Mouse (Mus musculus) stomach, postnatal 0 days (tissue): Measurements from ENCODE around the gene Abhd2. TPM values are rescaled to one million over a fixed set of nuclear protein-coding genes. Genes with fewer than 3 reads are reported as not detected.

Experiments used
- ATAC-seq: fragments of 200-750 bp; cut with Nextera tagmentation; 2 replicates; pipeline ENCODE4 v1.8.0; 2017; ENCODE audit not compliant: low FRiP score, low TSS enrichment
- DNase-seq: peaks from one replicate; pipeline ENCODE4 v3.0.0-alpha.2; 2016; ENCODE audit warnings: low spot score
- H3K27ac ChIP-seq: fragments of 300-500 bp; sonication (generic); replicated peaks from 2 replicates; pipeline ENCODE4 v1.5.1; 2014; ENCODE audit warnings: mild to moderate bottlenecking, control low read depth
- H3K27me3 ChIP-seq: fragments of 300-500 bp; sonication (generic); 2 replicates; pipeline ENCODE4 v1.6.1; 2014; ENCODE audit warnings: low read length; ENCODE audit not compliant: control insufficient read depth, insufficient read depth
- H3K36me3 ChIP-seq: fragments of 300-500 bp; sonication (generic); 2 replicates; pipeline ENCODE4 v1.6.1; 2014; ENCODE audit warnings: low read length, mixed read lengths; ENCODE audit not compliant: control insufficient read depth, insufficient read depth
- H3K4me1 ChIP-seq: fragments of 300-500 bp; sonication (generic); replicated peaks from 2 replicates; pipeline ENCODE4 v1.6.1; 2014; ENCODE audit warnings: antibody characterized with exemption; ENCODE audit not compliant: control insufficient read depth, insufficient read depth
- H3K4me2 ChIP-seq: fragments of 300-500 bp; sonication (generic); replicated peaks from 2 replicates; pipeline ENCODE4 v1.6.1; 2014; ENCODE audit warnings: low read depth, mild to moderate bottlenecking, control low read depth, moderate library complexity
- H3K4me3 ChIP-seq: fragments of 300-500 bp; sonication (generic); 2 replicates; pipeline ENCODE4 v1.5.1; 2014; ENCODE audit warnings: low read depth, low read length, control low read depth
- H3K9ac ChIP-seq: fragments of 300-500 bp; sonication (generic); 2 replicates; pipeline ENCODE4 v1.6.1; 2014; ENCODE audit warnings: mild to moderate bottlenecking, low read length, control low read depth, mixed read lengths
- H3K9me3 ChIP-seq: fragments of 300-500 bp; sonication (generic); 2 replicates; pipeline ENCODE4 v1.6.1; 2016; ENCODE audit warnings: low read length; ENCODE audit not compliant: control insufficient read depth
- CTCF ChIP-seq: IDR thresholded peaks from 2 replicates; pipeline ENCODE4 v1.5.1; 2016; ENCODE audit warnings: antibody characterized with exemption, low read depth, mild to moderate bottlenecking, moderate library complexity
- EP300 ChIP-seq: optimal IDR thresholded peaks from 2 replicates; pipeline ENCODE3; 2016; ENCODE audit warnings: antibody characterized with exemption
- WGBS: fragments of 180-500 bp; shearing (Covaris S2); extraction: QIAGEN DNeasy Blood & Tissue Kit; methylation state at CpG from one replicate; pipeline ENCODE4 v1.1.7; 2014; 5-methylcytosine and 5-hydroxymethylcytosine counted together
- polyA plus RNA-seq: library from polyadenylated mRNA; unstranded; fragments of >200 nt; fragmentation: Nextera tagmentation; extraction: Ambion mirVana; gene quantifications from 2 replicates; pipeline ENCODE4 v1.2.1, GENCODE M21; 2015

Gene Abhd2
- polyA plus RNA-seq, 1 experiment from 2014 or later = 27.5 TPM

DNA sequence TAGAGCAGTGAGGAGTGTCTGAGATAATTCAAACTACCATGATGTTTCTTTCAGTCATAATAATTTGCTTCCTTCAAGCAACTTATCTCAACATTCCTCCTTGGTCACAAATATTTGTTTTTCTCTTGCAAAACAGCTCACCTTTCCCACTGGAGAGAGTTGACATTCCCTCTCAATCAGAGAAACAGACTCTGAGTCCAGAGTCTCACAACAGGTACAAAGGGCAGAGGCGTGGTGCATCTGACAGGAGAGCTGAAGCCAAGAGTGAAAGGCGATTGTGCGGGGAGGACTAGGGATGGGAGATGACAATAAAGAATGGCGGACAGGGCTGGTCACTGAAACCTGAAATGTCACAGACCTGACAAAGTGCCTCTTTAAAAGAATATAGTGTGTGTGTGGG lies 16.3 kb upstream of the Abhd2 start:
- no peak overlapping the region for H3K4me2 ChIP-seq
- TF ChIP-seq CTCF (no peak), EP300 (no peak)
- DNase-seq = peak; percentile 75
- H3K27ac ChIP-seq = peak overlapping the region; percentile 58; the same call in 1 of the 2 replicates
- H3K9me3 ChIP-seq = no peaks in the 10 kb centered on the region
- H3K4me3 ChIP-seq = no peak overlapping the region
- H3K4me1 ChIP-seq = no peaks in the 10 kb centered on the region
- H3K36me3 ChIP-seq = no peaks in the 10 kb centered on the region
- WGBS = 69% methylated on average over 4 of the region's 4 CpGs
- peak; percentile 85 for ATAC-seq
- no peaks in the 10 kb centered on the region for H3K27me3 ChIP-seq
- no peak overlapping the region for H3K9ac ChIP-seq

DNA sequence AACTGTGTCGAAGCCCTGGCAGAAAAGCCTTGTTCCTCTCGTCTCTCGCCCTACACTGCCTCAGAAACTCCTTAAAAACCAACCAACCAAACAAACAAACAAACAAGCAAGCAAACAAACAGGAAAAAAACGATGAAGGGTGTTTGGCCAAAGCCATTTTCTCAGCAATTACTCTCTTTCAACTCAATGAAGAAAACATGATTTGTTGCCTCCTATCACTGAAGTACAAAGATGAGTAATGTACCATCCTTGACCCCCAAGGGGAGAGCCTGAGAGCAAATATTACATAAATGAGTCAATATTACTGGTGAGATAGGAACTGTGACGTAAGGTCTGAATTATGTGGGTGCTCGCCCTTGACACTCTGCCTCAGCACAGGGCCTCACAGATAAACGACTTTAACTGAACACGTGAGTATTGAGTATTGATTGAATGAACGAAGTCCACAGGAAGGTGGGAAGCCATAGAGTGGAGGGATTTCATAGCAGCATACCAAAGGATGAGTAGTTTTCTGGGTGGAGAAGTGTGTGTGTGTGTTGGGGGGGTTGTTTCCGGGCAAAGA lies 13.9 kb upstream of the Abhd2 start:
- H3K4me3 ChIP-seq = no peak overlapping the region
- no peaks in the 10 kb centered on the region for H3K9me3 ChIP-seq
- H3K4me2 ChIP-seq = no peak overlapping the region
- H3K4me1 ChIP-seq = no peaks in the 10 kb centered on the region
- no peak overlapping the region; the same call in 1 of the 2 replicates for H3K27ac ChIP-seq
- ATAC-seq (peak; percentile 80), DNase-seq (no peak)
- H3K27me3 ChIP-seq = no peaks in the 10 kb centered on the region
- no peak overlapping the region for H3K9ac ChIP-seq
- H3K36me3 ChIP-seq = no peaks in the 10 kb centered on the region
- TF ChIP-seq CTCF = no peak
- TF ChIP-seq EP300 = no peak
- 77% methylated on average over 10 of the region's 10 CpGs for WGBS

DNA sequence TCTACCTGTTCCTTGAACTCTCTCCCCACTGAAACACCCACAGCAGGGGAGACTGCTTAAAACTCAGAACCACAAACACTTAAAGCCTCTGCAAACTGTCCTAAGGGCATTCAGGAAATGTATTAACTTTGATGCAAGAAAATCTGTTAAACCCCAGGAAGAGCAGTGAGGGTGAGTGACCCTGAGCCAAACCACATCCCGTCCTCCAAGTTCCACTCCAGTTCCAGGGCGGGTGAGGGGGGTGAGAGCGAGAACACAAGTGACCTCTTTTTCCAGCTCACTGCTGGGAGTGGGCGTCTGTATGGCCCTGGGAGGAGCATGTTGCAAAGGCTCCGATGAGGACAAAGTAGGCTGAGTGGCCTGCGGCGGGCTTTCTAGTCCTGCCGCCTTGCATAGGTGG lies 10.5 kb upstream of the Abhd2 start:
- Histone ChIP-seq H3K9ac (no peak overlapping the region), H3K4me1 (no peaks in the 10 kb centered on the region), H3K27ac (no peak overlapping the region), H3K4me2 (no peak overlapping the region), H3K4me3 (no peak overlapping the region), H3K9me3 (no peaks in the 10 kb centered on the region), H3K36me3 (no peaks in the 10 kb centered on the region), H3K27me3 (no peaks in the 10 kb centered on the region)
- DNase-seq = no peak
- 66% methylated on average over 8 of the region's 8 CpGs for WGBS
- TF ChIP-seq EP300 (no peak), CTCF (no peak)
- ATAC-seq = no peak

DNA sequence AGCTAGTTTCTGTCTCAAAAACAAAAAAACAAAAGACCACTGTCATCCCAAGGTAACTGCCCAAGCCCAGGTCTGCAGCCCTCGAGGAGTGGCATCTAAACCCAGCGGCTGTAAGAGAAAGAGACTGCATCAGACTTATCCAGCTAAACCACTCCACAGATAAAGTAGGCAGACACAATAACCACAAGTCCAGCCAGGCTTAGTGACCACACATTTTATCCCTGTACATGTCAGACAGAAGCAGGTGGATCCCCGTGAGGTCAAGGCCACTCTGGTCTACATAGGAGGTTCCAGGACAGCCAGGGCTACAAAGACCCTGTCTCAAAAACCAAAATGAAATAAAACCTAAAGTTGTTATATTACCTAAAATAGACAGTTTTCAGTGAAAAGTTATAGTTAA lies 9.2 kb upstream of the Abhd2 start:
- Histone ChIP-seq H3K27ac (no peak overlapping the region), H3K4me2 (no peak overlapping the region), H3K9ac (no peak overlapping the region), H3K27me3 (no peaks in the 10 kb centered on the region), H3K36me3 (no peaks in the 10 kb centered on the region), H3K4me3 (no peak overlapping the region), H3K9me3 (no peaks in the 10 kb centered on the region), H3K4me1 (no peaks in the 10 kb centered on the region)
- ATAC-seq (no peak), DNase-seq (no peak)
- no peak for TF ChIP-seq EP300
- 82% methylated on average over 3 of the region's 3 CpGs for WGBS

DNA sequence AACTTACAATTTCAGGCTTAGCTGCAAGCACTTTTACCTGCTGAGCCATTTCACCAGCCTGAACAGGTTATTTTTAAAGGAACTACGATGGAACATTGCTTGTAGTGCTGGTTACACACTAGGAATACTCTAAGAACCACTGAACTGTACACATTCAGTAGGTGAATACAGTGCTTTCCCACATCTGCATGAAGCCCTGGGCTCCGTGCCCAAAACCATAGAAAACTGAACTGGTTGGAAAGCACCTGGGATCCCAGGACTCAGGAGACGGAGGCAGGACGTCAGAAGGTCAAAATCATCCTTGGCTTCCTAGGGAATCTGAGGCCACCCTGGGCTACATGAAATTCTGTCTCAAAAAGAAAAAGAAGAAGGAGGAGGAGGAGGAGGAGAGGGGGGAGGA lies 6.8 kb upstream of the Abhd2 start:
- Histone ChIP-seq H3K36me3 (no peaks in the 10 kb centered on the region), H3K4me3 (no peak overlapping the region), H3K9ac (no peak overlapping the region), H3K4me1 (no peaks in the 10 kb centered on the region; the same call in 1 of the 2 replicates), H3K4me2 (no peak overlapping the region), H3K27ac (no peak overlapping the region), H3K27me3 (no peaks in the 10 kb centered on the region), H3K9me3 (no peaks in the 10 kb centered on the region)
- WGBS = 58% methylated on average over 4 of the region's 4 CpGs
- no peak for DNase-seq
- TF ChIP-seq CTCF (no peak), EP300 (no peak)
- no peak for ATAC-seq

DNA sequence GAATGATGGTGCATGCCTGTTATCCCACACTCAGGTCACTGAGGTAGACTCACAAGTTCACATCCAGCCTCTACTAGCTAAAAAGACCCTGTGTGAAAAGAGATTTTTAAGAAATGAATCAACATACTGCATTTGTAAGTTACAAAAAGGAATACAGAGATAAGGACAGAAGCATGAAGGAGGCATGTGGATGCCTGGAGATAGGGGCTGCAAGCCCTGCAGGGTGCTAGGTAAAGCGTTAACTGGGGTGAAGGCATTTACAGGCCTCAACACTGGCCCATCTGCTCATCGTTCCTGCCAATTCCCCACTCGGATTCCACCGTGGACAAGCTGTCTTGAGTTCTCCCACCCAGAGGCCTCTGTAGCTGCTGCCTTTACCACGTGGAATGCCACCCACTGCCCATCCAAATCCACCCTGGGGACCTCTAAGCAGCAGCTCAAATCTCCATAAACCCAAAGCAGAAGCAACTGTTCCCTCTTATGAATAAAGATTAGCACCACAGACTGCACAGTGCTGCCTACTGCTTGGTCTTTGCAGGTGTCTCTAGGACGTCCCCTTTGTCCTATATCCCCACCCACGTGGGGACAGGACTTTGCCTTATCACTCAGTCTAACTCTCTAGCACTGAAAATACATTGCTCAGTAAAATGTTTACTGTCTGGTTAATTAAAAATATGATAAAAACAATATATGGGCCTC lies 5.2 kb upstream of the Abhd2 start:
- Histone ChIP-seq H3K9me3 (no peaks in the 10 kb centered on the region), H3K4me1 (no peaks in the 10 kb centered on the region; the same call in 1 of the 2 replicates), H3K36me3 (no peaks in the 10 kb centered on the region), H3K4me2 (no peak overlapping the region), H3K4me3 (no peak overlapping the region), H3K27ac (no peak overlapping the region), H3K9ac (no peak overlapping the region), H3K27me3 (no peaks in the 10 kb centered on the region)
- 42% methylated on average over 7 of the region's 7 CpGs for WGBS
- no peak for DNase-seq
- ATAC-seq = no peak
- no peak for TF ChIP-seq CTCF
- no peak for TF ChIP-seq EP300
